In genomic region chr11:113283376-113283811, GRCm38 (mm10) we compare ENCODE assay signal across 9 mouse cellular contexts.
A peak's percentile ranks its signal among the peaks of the same experiment; 100 is the strongest.
DNase-seq lines count a peak whose midpoint lies in the region; ATAC-seq and TF ChIP-seq lines count a peak whose summit lies in the region.
"Had no signal": no experiment of that assay in that cellular context is flagged by ENCODE, and none has a peak within 500 bp of the region (broad histone marks: within the 10 kb centered on the region; RNA-seq: fewer than 3 reads in every experiment).

No protein-coding gene starts in this region.

- WGBS in forebrain, postnatal 0 days, result 14% methylated on average over 11 of the region's 11 CpGs
- WGBS in lung, embryonic 16.5 days, result 12% methylated on average over 11 of the region's 11 CpGs
- 13% methylated on average over 11 of the region's 11 CpGs for WGBS in intestine, embryonic 15.5 days

- no peaks in the 10 kb centered on the region for H3K36me3 ChIP-seq in forebrain, postnatal 0 days (ENCODE audit: insufficient read depth)
- H3K36me3 ChIP-seq in lung, embryonic 16.5 days (ENCODE audit: control insufficient read depth, insufficient read depth, low read length), result no peaks in the 10 kb centered on the region
- H3K36me3 ChIP-seq in intestine, embryonic 15.5 days, result no peaks in the 10 kb centered on the region
- H3K36me3 ChIP-seq: G1E had no signal

- intact Hi-C loops in heart, postnatal 10 days (cut with DNase I), result no loop called here
- intact Hi-C loops in heart, postnatal 25 days (cut with DNase I), result no loop called here

- H3K9me3 ChIP-seq in forebrain, postnatal 0 days (ENCODE audit: low read length), result no peaks in the 10 kb centered on the region
- no peaks in the 10 kb centered on the region for H3K9me3 ChIP-seq in lung, embryonic 16.5 days (ENCODE audit: control insufficient read depth, low read length)
- no peaks in the 10 kb centered on the region for H3K9me3 ChIP-seq in intestine, embryonic 15.5 days

- no peaks in the 10 kb centered on the region for H3K4me1 ChIP-seq in forebrain, postnatal 0 days (ENCODE audit: insufficient read depth)
- peaks cover 7% of the 10 kb centered on the region; the same call in 1 of the 2 replicates for H3K4me1 ChIP-seq in lung, embryonic 16.5 days (replicated peaks; ENCODE audit: control insufficient read depth, insufficient read depth, low read length)
- H3K4me1 ChIP-seq in intestine, embryonic 15.5 days (replicated peaks), result 0 out of 2 replicates have a peak, but pooled peaks cover 9% of the 10 kb centered on the region

- H3K27me3 ChIP-seq in forebrain, postnatal 0 days (ENCODE audit: insufficient read depth, low read length), result no peaks in the 10 kb centered on the region
- H3K27me3 ChIP-seq in lung, embryonic 16.5 days (ENCODE audit: control insufficient read depth, insufficient read depth, low read depth, low read length), result no peaks in the 10 kb centered on the region
- H3K27me3 ChIP-seq in intestine, embryonic 15.5 days (replicated peaks), result no peaks in the 10 kb centered on the region

- no peak overlapping the region for H3K9ac ChIP-seq in forebrain, postnatal 0 days
- H3K9ac ChIP-seq in lung, embryonic 16.5 days (ENCODE audit: low read length), result peak overlapping the region; percentile 12; the same call in 1 of the 2 replicates
- H3K9ac ChIP-seq in intestine, embryonic 15.5 days, result no peak overlapping the region

- ATAC-seq in forebrain, postnatal 0 days, result peak; percentile 45
- 0 out of 2 replicates have a peak, but pooled peaks have one; percentile 16 for ATAC-seq in lung, embryonic 16.5 days (ENCODE audit: low read depth)
- ATAC-seq in intestine, embryonic 15.5 days, result no peak

- H3K27ac ChIP-seq in forebrain, postnatal 0 days (ENCODE audit: low read depth, low read length), result no peak overlapping the region
- peak overlapping the region; percentile 37; the same call in 1 of the 2 replicates for H3K27ac ChIP-seq in lung, embryonic 16.5 days (ENCODE audit: low read length)
- no peak overlapping the region for H3K27ac ChIP-seq in intestine, embryonic 15.5 days

- DNase-seq in heart, postnatal 10 days, result peak; percentile 17 to 19
- DNase-seq in heart, postnatal 25 days (ENCODE audit: low spot score), result no peak
- peak; percentile 78 for DNase-seq in NIH3T3 (ENCODE audit: low read depth)
- no peak for DNase-seq in forebrain, postnatal 0 days
- DNase-seq in thymus, postnatal 0 days (ENCODE audit: low spot score), result no peak
- DNase-seq in cerebellum, adult 11-12 months, result no peak

- H3K4me3 ChIP-seq in forebrain, postnatal 0 days (ENCODE audit: low read depth, low read length), result no peak overlapping the region
- H3K4me3 ChIP-seq in lung, embryonic 16.5 days (ENCODE audit: low read length), result no peak overlapping the region
- no peak overlapping the region for H3K4me3 ChIP-seq in intestine, embryonic 15.5 days (replicated peaks)

- no peak for TF ChIP-seq CTCF in forebrain, postnatal 0 days (IDR thresholded peaks at IDR 0.05; ENCODE audit: low read depth)

- H3K4me2 ChIP-seq in forebrain, postnatal 0 days (ENCODE audit: low read depth), result no peak overlapping the region
- H3K4me2 ChIP-seq in lung, embryonic 16.5 days (ENCODE audit: low read depth, low read length), result no peak overlapping the region
- H3K4me2 ChIP-seq in intestine, embryonic 15.5 days (replicated peaks), result no peak overlapping the region

Comparison
In these comparisons a context has a peak if more than half of its experiments do, and no peak if none do; other contexts are left out.
1. DNase-seq: peak in heart, postnatal 10 days (2 of 2) and NIH3T3 (single experiment); none in heart, postnatal 25 days (single experiment), forebrain, postnatal 0 days (single experiment), thymus, postnatal 0 days (single experiment) and cerebellum, adult 11-12 months (single experiment).